Mouse (Mus musculus) spleen, adult 2 months (tissue): Measurements from ENCODE around the gene Efna4. TPM values are rescaled to one million over a fixed set of nuclear protein-coding genes. Genes with fewer than 3 reads are reported as not detected.

Experiments used
- DNase-seq, 2 experiments: peaks; one replicate each; pipeline versions ENCODE4 v3.0.0 to v3.0.0-alpha.2; 2012 to 2021; ENCODE audit warnings: low spot score in 2 of 2, low read depth in 1 of 2
- H3K27ac ChIP-seq: fragments of 200-500 bp; 2 replicates; pipeline ENCODE4 v1.5.1; 2012; ENCODE audit warnings: low read length, inconsistent platforms; ENCODE audit not compliant: insufficient read depth
- H3K27me3 ChIP-seq: fragments of 200-500 bp; 2 replicates; pipeline ENCODE4 v1.6.1; 2012; ENCODE audit warnings: mild to moderate bottlenecking, moderate library complexity, low read length, inconsistent platforms; ENCODE audit not compliant: control insufficient read depth, insufficient read depth
- H3K36me3 ChIP-seq: fragments of 200-500 bp; 2 replicates; pipeline ENCODE4 v1.6.1; 2012; ENCODE audit warnings: mild to moderate bottlenecking, low read length, inconsistent platforms; ENCODE audit not compliant: control insufficient read depth, insufficient read depth
- H3K4me1 ChIP-seq: fragments of 200-500 bp; 2 replicates; pipeline ENCODE4 v1.6.1; 2011; ENCODE audit warnings: inconsistent platforms; ENCODE audit not compliant: control insufficient read depth, insufficient read depth, insufficient read length
- H3K4me3 ChIP-seq: fragments of 200-500 bp; 2 replicates; pipeline ENCODE4 v1.5.1; 2011; ENCODE audit warnings: mild to moderate bottlenecking, inconsistent platforms; ENCODE audit not compliant: insufficient read depth, insufficient read length; ENCODE audit errors: extremely low read depth
- CTCF ChIP-seq: fragments of 200-500 bp; IDR thresholded peaks from 2 replicates; pipeline ENCODE4 v1.5.1; 2011; ENCODE audit warnings: mild to moderate bottlenecking, inconsistent platforms; ENCODE audit not compliant: insufficient read depth, insufficient read length, insufficient replicate concordance; ENCODE audit errors: extremely low read depth
- POLR2A ChIP-seq: fragments of 200-500 bp; IDR thresholded peaks from 2 replicates; pipeline ENCODE4 v1.6.1; 2011; ENCODE audit warnings: low read depth, low read length, inconsistent platforms
- whole genome bisulfite sequencing: fragments of 180-500 bp; shearing (Covaris S2); methylation state at CpG from one replicate; pipeline ENCODE4 v1.1.7; 2018; 5-methylcytosine and 5-hydroxymethylcytosine counted together
- polyA plus RNA-seq: library from polyadenylated mRNA; depleted of rRNA; stranded (reverse); fragments of >200 nt; gene quantifications from 2 replicates; pipeline ENCODE4 v1.2.3, GENCODE M21; 2012

Gene Efna4
- polyA plus RNA-seq, 1 experiment = 0.62 TPM

- no peak for TF ChIP-seq POLR2A
- no peak for TF ChIP-seq CTCF
- H3K27ac ChIP-seq = no peak overlapping the region
- 98% methylated on average over 6 of the region's 6 CpGs for WGBS
- no peaks in the 10 kb centered on the region for H3K27me3 ChIP-seq
- DNase-seq = no peak
- H3K36me3 ChIP-seq = no peaks in the 10 kb centered on the region
- H3K4me3 ChIP-seq = no peak overlapping the region
- H3K4me1 ChIP-seq = peaks cover 22% of the 10 kb centered on the region
These were observed 38.9 kb downstream of the Efna4 start for GRCm38 (mm10) chr3:89298908-89299307.

DNA sequence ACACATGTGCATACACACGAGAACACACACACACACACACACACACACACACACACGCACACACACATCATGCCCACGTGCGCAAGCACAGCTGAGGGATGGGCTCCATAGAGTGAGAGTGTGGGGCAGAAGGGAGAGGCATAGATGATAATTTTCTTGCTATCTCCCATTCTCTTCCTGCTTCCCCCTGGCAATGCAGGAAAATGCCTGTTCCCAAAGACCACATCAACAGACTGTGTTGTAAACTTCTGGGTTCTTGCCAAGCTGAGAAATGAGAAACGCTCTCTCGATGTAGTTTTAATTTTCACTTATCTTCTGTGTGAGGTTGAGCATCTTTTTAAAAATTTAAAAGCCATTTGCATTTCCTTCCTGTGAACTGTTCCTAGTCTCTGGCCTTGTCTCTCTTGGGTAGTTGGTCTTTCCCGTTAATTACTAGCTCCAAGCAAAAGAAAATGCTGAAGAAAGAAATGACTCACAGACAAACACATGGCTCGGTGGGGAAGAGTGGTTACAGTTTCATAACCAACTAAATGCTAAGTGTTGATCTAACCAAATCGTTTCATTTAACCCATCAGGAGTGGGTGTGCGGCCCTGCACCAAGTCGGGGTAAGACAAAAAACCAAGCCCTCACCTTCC lies 40.9 kb downstream of the Efna4 start:
- H3K36me3 ChIP-seq = no peaks in the 10 kb centered on the region

GRCm38 (mm10) chr3:89295685-89296230 lies 42.1 kb downstream of the Efna4 start:
- H3K36me3 ChIP-seq = no peaks in the 10 kb centered on the region
- peaks cover 22% of the 10 kb centered on the region for H3K4me1 ChIP-seq
- TF ChIP-seq POLR2A (no peak), CTCF (no peak)
- H3K27me3 ChIP-seq = no peaks in the 10 kb centered on the region
- DNase-seq = no peak
- H3K27ac ChIP-seq = no peak overlapping the region
- WGBS = 52% methylated on average over 8 of the region's 8 CpGs
- H3K4me3 ChIP-seq = no peak overlapping the region

More for the DNA sequence above, 40.9 kb downstream of the Efna4 start:
- 72% methylated on average over 11 of the region's 11 CpGs for WGBS
- H3K4me1 ChIP-seq = peaks cover 22% of the 10 kb centered on the region
- no peak for DNase-seq
- no peak overlapping the region for H3K4me3 ChIP-seq
- H3K27ac ChIP-seq = no peak overlapping the region
- TF ChIP-seq CTCF = no peak
- TF ChIP-seq POLR2A = no peak
- no peaks in the 10 kb centered on the region for H3K27me3 ChIP-seq

GRCm38 (mm10) chr3:89294195-89294594 lies 43.6 kb downstream of the Efna4 start:
- no peak overlapping the region for H3K27ac ChIP-seq

DNA sequence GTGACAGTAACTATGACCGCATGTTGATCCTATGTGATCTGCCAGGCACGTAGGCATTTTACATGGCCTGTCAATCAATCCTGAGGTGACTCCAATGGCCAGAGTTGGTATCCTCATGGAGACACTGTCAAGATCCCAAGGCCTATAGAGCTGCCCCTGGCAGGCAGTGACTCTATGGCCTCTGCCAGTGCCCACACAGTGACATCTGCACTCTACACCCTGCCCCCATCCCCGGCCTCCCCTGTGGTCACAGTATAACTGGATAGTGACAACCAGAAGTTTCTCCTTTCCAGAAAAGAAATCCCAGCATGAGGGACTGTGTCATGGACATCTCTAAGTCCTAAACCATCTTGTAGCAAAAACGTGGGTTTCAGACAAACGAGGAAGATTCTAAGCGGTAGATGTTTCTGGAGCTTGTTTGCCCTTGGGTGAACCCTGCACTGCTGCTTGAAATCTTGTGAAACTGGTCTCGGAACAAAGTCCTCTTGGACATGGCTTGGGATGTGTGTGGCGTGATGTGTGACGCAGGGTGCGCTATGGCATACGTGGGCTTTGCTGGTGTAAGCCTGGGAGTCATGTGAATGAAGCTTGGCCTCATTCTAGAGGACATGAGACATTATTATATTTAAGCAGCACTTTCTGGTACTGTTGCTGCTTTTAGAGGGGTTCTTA lies 44.4 kb downstream of the Efna4 start:
- no peak for TF ChIP-seq CTCF
- no peak for TF ChIP-seq POLR2A
- Histone ChIP-seq H3K27ac (no peak overlapping the region), H3K36me3 (no peaks in the 10 kb centered on the region), H3K27me3 (no peaks in the 10 kb centered on the region), H3K4me3 (no peak overlapping the region), H3K4me1 (peaks cover 18% of the 10 kb centered on the region)
- 88% methylated on average over 11 of the region's 11 CpGs for WGBS
- no peak for DNase-seq

More at GRCm38 (mm10) chr3:89294195-89294594, 43.6 kb downstream of the Efna4 start:
- Histone ChIP-seq H3K36me3 (no peaks in the 10 kb centered on the region), H3K27me3 (no peaks in the 10 kb centered on the region), H3K4me1 (peaks cover 18% of the 10 kb centered on the region), H3K4me3 (no peak overlapping the region)
- TF ChIP-seq POLR2A = no peak
- DNase-seq = no peak
- WGBS = 87% methylated on average over 5 of the region's 5 CpGs

GRCm38 (mm10) chr3:89292303-89292702 lies 45.5 kb downstream of the Efna4 start:
- no peak overlapping the region for H3K4me3 ChIP-seq
- peaks cover 14% of the 10 kb centered on the region for H3K4me1 ChIP-seq
- H3K27me3 ChIP-seq = no peaks in the 10 kb centered on the region
- WGBS = 27% methylated on average over 5 of the region's 5 CpGs
- TF ChIP-seq POLR2A (no peak), CTCF (no peak)
- DNase-seq = no peak
- H3K27ac ChIP-seq = no peak overlapping the region
- no peaks in the 10 kb centered on the region for H3K36me3 ChIP-seq

DNA sequence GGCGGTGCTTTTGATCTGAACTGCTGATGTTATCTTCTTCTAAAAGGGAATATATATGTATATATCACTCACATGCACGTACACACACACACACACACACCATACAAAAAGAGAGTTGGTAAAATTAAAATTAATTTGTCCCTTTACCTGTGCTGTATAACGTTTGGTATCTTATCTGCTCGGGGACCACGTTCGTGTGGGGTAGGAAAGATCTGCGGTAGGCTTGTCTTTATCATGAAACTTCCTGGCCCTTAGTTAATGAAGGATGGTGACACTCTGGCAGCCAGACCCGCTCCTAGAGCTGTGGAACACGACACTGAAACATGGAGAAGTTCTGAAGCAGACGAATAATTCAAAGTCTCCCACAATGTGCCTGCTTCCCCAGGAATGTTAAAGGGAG lies 46.0 kb downstream of the Efna4 start:
- Histone ChIP-seq H3K27me3 (no peaks in the 10 kb centered on the region), H3K36me3 (no peaks in the 10 kb centered on the region), H3K4me1 (peaks cover 10% of the 10 kb centered on the region), H3K4me3 (no peak overlapping the region), H3K27ac (no peak overlapping the region)
- DNase-seq = no peak
- 51% methylated on average over 10 of the region's 10 CpGs for WGBS
- TF ChIP-seq CTCF (no peak), POLR2A (no peak)
